Mouse (Mus musculus) limb, embryonic 14.5 days (tissue): ENCODE results near the gene Stoml3. TPM values are rescaled to one million over a fixed set of nuclear protein-coding genes. Genes with fewer than 3 reads are reported as not detected.

Experiments used
- ATAC-seq: fragments of 200-750 bp; cut with Nextera tagmentation; 2 replicates; pipeline ENCODE4 v1.8.0; 2017; ENCODE audit warnings: low read depth, moderate number of reproducible peaks, moderate TSS enrichment; ENCODE audit not compliant: low FRiP score
- DNase-seq: peaks from one replicate; pipeline ENCODE4 v3.0.0-alpha.2; 2015; ENCODE audit warnings: low spot score
- H3K27ac ChIP-seq: fragments of 300-500 bp; sonication (generic); replicated peaks from 2 replicates; pipeline ENCODE4 v1.5.1; 2014; ENCODE audit warnings: low read depth, mild to moderate bottlenecking, low read length, moderate library complexity, mixed read lengths
- H3K27me3 ChIP-seq: fragments of 300-500 bp; sonication (generic); 2 replicates; pipeline ENCODE4 v1.6.1; 2014; ENCODE audit warnings: low read length, mixed read lengths; ENCODE audit not compliant: control insufficient read depth, insufficient read depth
- H3K36me3 ChIP-seq: fragments of 300-500 bp; sonication (generic); 2 replicates; pipeline ENCODE4 v1.6.1; 2014; ENCODE audit warnings: mild to moderate bottlenecking, low read length, moderate library complexity, mixed read lengths; ENCODE audit not compliant: control insufficient read depth, insufficient read depth
- H3K4me1 ChIP-seq: fragments of 300-500 bp; sonication (generic); 2 replicates; pipeline ENCODE4 v1.6.1; 2014; ENCODE audit warnings: antibody characterized with exemption, low read length, mixed read lengths; ENCODE audit not compliant: control insufficient read depth, insufficient read depth
- H3K4me2 ChIP-seq: fragments of 300-500 bp; sonication (generic); replicated peaks from 2 replicates; pipeline ENCODE4 v1.6.1; 2014; ENCODE audit warnings: low read depth, mild to moderate bottlenecking, low read length, moderate library complexity; ENCODE audit not compliant: severe bottlenecking
- H3K4me3 ChIP-seq: fragments of 300-500 bp; sonication (generic); replicated peaks from 2 replicates; pipeline ENCODE4 v1.5.1; 2014; ENCODE audit warnings: low read length
- H3K9ac ChIP-seq: fragments of 300-500 bp; sonication (generic); 2 replicates; pipeline ENCODE4 v1.6.1; 2014; ENCODE audit warnings: mild to moderate bottlenecking, low read depth, low read length, moderate library complexity; ENCODE audit not compliant: severe bottlenecking
- H3K9me3 ChIP-seq: fragments of 300-500 bp; sonication (generic); 2 replicates; pipeline ENCODE4 v1.6.1; 2016; ENCODE audit warnings: low read length; ENCODE audit not compliant: control insufficient read depth
- POLR2A ChIP-seq: fragments of 200-500 bp; IDR thresholded peaks from 2 replicates; pipeline ENCODE4 v1.8.0; 2012; ENCODE audit warnings: inconsistent platforms, mild to moderate bottlenecking, moderate library complexity, borderline replicate concordance; ENCODE audit not compliant: insufficient read depth, insufficient read length; ENCODE audit errors: extremely low read depth
- WGBS: fragments of 180-500 bp; shearing (Covaris S2); extraction: QIAGEN DNeasy Blood & Tissue Kit; methylation state at CpG from one replicate; pipeline ENCODE4 v1.1.7; 2014; 5-methylcytosine and 5-hydroxymethylcytosine counted together
- polyA plus RNA-seq, 2 experiments: library from polyadenylated mRNA; depleted of rRNA in 1 of 2; stranded (reverse) in 1 of 2; unstranded in 1 of 2; fragments of >200 nt; fragmentation: Nextera tagmentation in 1 of 2; extraction: Ambion mirVana in 1 of 2; gene quantifications; 2 replicates each; pipeline versions ENCODE4 v1.2.1 to v1.2.3; 2012 to 2014

The Stoml3 gene
- polyA plus RNA-seq, 2 experiments: 0.03 to 0.14 TPM

GRCm38 (mm10) chr3:53462701-53463045 lies 25.8 kb upstream of the Stoml3 start:
- ATAC-seq (no peak), DNase-seq (no peak)
- Histone ChIP-seq H3K4me3 (peak overlapping the region; percentile 88), H3K9me3 (no peaks in the 10 kb centered on the region), H3K4me2 (peak overlapping the region; percentile 88), H3K27ac (peak overlapping the region; percentile 87), H3K27me3 (no peaks in the 10 kb centered on the region), H3K36me3 (peaks cover 28% of the 10 kb centered on the region), H3K4me1 (peaks cover 17% of the 10 kb centered on the region), H3K9ac (peak overlapping the region; percentile 93)
- TF ChIP-seq POLR2A: no peak
- WGBS: 4% methylated on average over 9 of the region's 9 CpGs

- TF ChIP-seq POLR2A: 0 out of 2 replicates have a peak, but pooled peaks have one; percentile 24
- no peaks in the 10 kb centered on the region for H3K27me3 ChIP-seq
- DNase-seq (peak; percentile 96), ATAC-seq (peak; percentile 97)
- peak within 1 kb of the TSS; percentile 88 for H3K4me2 ChIP-seq
- H3K9me3 ChIP-seq: no peaks in the 10 kb centered on the region
- H3K4me1 ChIP-seq: peaks cover 17% of the 10 kb centered on the region
- H3K9ac ChIP-seq: peak within 1 kb of the TSS; percentile 93
- peaks cover 27% of the 10 kb centered on the region for H3K36me3 ChIP-seq
- WGBS: under 1% methylated on average over 51 of the region's 52 CpGs
- H3K27ac ChIP-seq: peak within 1 kb of the TSS; percentile 87
- peak within 1 kb of the TSS; percentile 88 for H3K4me3 ChIP-seq
These were observed 25.2 kb upstream of the Stoml3 start, which contains the start of the genes Nhlrc3 and Proser1 for GRCm38 (mm10) chr3:53463046-53463764. Gene Nhlrc3, minus strand, starts transcription at chr3:53463332. Gene Proser1, plus strand, starts transcription at chr3:53463666.

- peak; percentile 41 for ATAC-seq
- DNase-seq: no peak
- Histone ChIP-seq H3K4me3 (peak overlapping the region; percentile 88), H3K27ac (peak overlapping the region; percentile 87), H3K9me3 (no peaks in the 10 kb centered on the region), H3K4me2 (peak overlapping the region; percentile 88), H3K4me1 (peaks cover 17% of the 10 kb centered on the region), H3K36me3 (peaks cover 22% of the 10 kb centered on the region), H3K27me3 (no peaks in the 10 kb centered on the region), H3K9ac (peak overlapping the region; percentile 93)
- no peak for TF ChIP-seq POLR2A
- WGBS: under 1% methylated on average over 33 of the region's 35 CpGs
These were observed 24.7 kb upstream of the Stoml3 start for GRCm38 (mm10) chr3:53463765-53464114.

GRCm38 (mm10) chr3:53464146-53464698 lies 24.2 kb upstream of the Stoml3 start:
- no peak for DNase-seq
- Histone ChIP-seq H3K9me3 (no peaks in the 10 kb centered on the region), H3K4me1 (peaks cover 17% of the 10 kb centered on the region), H3K27ac (peak overlapping the region; percentile 87), H3K4me3 (peak overlapping the region; percentile 88), H3K27me3 (no peaks in the 10 kb centered on the region), H3K36me3 (peaks cover 21% of the 10 kb centered on the region), H3K9ac (peak overlapping the region; percentile 93), H3K4me2 (peak overlapping the region; percentile 88)
- no peak for TF ChIP-seq POLR2A
- ATAC-seq: no peak
- WGBS: under 1% methylated on average over 20 of the region's 20 CpGs

- Histone ChIP-seq H3K36me3 (peaks cover 20% of the 10 kb centered on the region), H3K4me3 (peak overlapping the region; percentile 88), H3K27me3 (no peaks in the 10 kb centered on the region), H3K9me3 (no peaks in the 10 kb centered on the region), H3K4me2 (peak overlapping the region; percentile 88), H3K27ac (no peak overlapping the region), H3K4me1 (peaks cover 17% of the 10 kb centered on the region), H3K9ac (no peak overlapping the region)
- WGBS: 32% methylated on average over 6 of the region's 6 CpGs
- DNase-seq (no peak), ATAC-seq (no peak)
- TF ChIP-seq POLR2A: no peak
These were observed 23.1 kb upstream of the Stoml3 start for GRCm38 (mm10) chr3:53465330-53465729.
